Mouse (Mus musculus): ENCODE data around the gene Ttc6. TPM values are rescaled to one million over a fixed set of nuclear protein-coding genes. Genes with fewer than 3 reads are reported as not detected.
A peak's percentile ranks its signal among the peaks of the same experiment; 100 is the strongest.

Ttc6 gene
- polyA plus RNA-seq, 1 experiment from 2014 or later = 0.82 TPM

- Histone ChIP-seq H3K4me2 (ENCODE audit: low read depth, low read length) (no peak overlapping the region), H3K27ac (ENCODE audit: low read depth, low read length) (no peak overlapping the region), H3K4me3 (ENCODE audit: low read depth, low read length) (no peak overlapping the region), H3K4me1 (ENCODE audit: control insufficient read depth, insufficient read depth, low read length) (peaks cover 9% of the 10 kb centered on the region; the same call in 1 of the 2 replicates), H3K9ac (replicated peaks; ENCODE audit: low read depth, low read length) (no peak overlapping the region), H3K9me3 (ENCODE audit: control insufficient read depth, low read length) (no peaks in the 10 kb centered on the region), H3K27me3 (ENCODE audit: control insufficient read depth, insufficient read depth, low read length) (peaks cover 78% of the 10 kb centered on the region), H3K36me3 (ENCODE audit: control insufficient read depth, insufficient read depth, low read length) (no peaks in the 10 kb centered on the region)
- ATAC-seq (ENCODE audit: low read depth) = no peak
- WGBS = 2% methylated on average over 10 of the region's 10 CpGs
These were observed 20.3 kb upstream of the Ttc6 start for GRCm38 (mm10) chr12:57543627-57543991.

GRCm38 (mm10) chr12:57544641-57545370, 19.1 kb upstream of the Ttc6 start:
- Histone ChIP-seq H3K36me3 (ENCODE audit: control insufficient read depth, insufficient read depth, low read length) (no peaks in the 10 kb centered on the region), H3K9me3 (ENCODE audit: control insufficient read depth, low read length) (no peaks in the 10 kb centered on the region), H3K27me3 (ENCODE audit: control insufficient read depth, insufficient read depth, low read length) (peaks cover 84% of the 10 kb centered on the region), H3K4me3 (ENCODE audit: low read depth, low read length) (peak overlapping the region; percentile 32), H3K9ac (replicated peaks; ENCODE audit: low read depth, low read length) (no peak overlapping the region), H3K4me1 (ENCODE audit: control insufficient read depth, insufficient read depth, low read length) (peaks cover 9% of the 10 kb centered on the region; the same call in 1 of the 2 replicates), H3K4me2 (ENCODE audit: low read depth, low read length) (peak overlapping the region; percentile 52; the same call in 1 of the 2 replicates), H3K27ac (ENCODE audit: low read depth, low read length) (no peak overlapping the region)
- 0 out of 2 replicates have a peak, but pooled peaks have one; percentile 18 for ATAC-seq (ENCODE audit: low read depth)
- WGBS = 1% methylated on average over 31 of the region's 31 CpGs

- no peak overlapping the region for H3K27ac ChIP-seq (ENCODE audit: low read depth, low read length)
- peak; percentile 38; the same call in 1 of the 2 replicates for ATAC-seq (ENCODE audit: low read depth)
These were observed 18.3 kb upstream of the Ttc6 start for GRCm38 (mm10) chr12:57545371-57546241.

GRCm38 (mm10) chr12:57546415-57547201, 17.3 kb upstream of the Ttc6 start, which contains the start of gene Foxa1:
Foxa1 (minus strand) TSS chr12:57546916.
- H3K9ac ChIP-seq (replicated peaks; ENCODE audit: low read depth, low read length) = 0 out of 2 replicates have a peak within 1 kb of the TSS, but pooled peaks have one; percentile 34
- H3K27ac ChIP-seq (ENCODE audit: low read depth, low read length) = no peak within 1 kb of the TSS
- peaks cover 9% of the 10 kb centered on the region; the same call in 1 of the 2 replicates for H3K4me1 ChIP-seq (ENCODE audit: control insufficient read depth, insufficient read depth, low read length)
- under 1% methylated on average over 32 of the region's 32 CpGs for WGBS
- H3K27me3 ChIP-seq (ENCODE audit: control insufficient read depth, insufficient read depth, low read length) = peaks cover 88% of the 10 kb centered on the region
- ATAC-seq (ENCODE audit: low read depth) = no peak
- no peaks in the 10 kb centered on the region for H3K36me3 ChIP-seq (ENCODE audit: control insufficient read depth, insufficient read depth, low read length)
- no peaks in the 10 kb centered on the region for H3K9me3 ChIP-seq (ENCODE audit: control insufficient read depth, low read length)
- H3K4me2 ChIP-seq (ENCODE audit: low read depth, low read length) = peak within 1 kb of the TSS; percentile 52
- H3K4me3 ChIP-seq (ENCODE audit: low read depth, low read length) = peak within 1 kb of the TSS; percentile 32

More at GRCm38 (mm10) chr12:57545371-57546241, 18.3 kb upstream of the Ttc6 start:
- 0 out of 2 replicates have a peak overlapping the region, but pooled peaks have one; percentile 34 for H3K9ac ChIP-seq (replicated peaks; ENCODE audit: low read depth, low read length)
- peaks cover 9% of the 10 kb centered on the region; the same call in 1 of the 2 replicates for H3K4me1 ChIP-seq (ENCODE audit: control insufficient read depth, insufficient read depth, low read length)
- peak overlapping the region; percentile 52 for H3K4me2 ChIP-seq (ENCODE audit: low read depth, low read length)
- WGBS = under 1% methylated on average over 68 of the region's 106 CpGs
- H3K36me3 ChIP-seq (ENCODE audit: control insufficient read depth, insufficient read depth, low read length) = no peaks in the 10 kb centered on the region
- peaks cover 89% of the 10 kb centered on the region for H3K27me3 ChIP-seq (ENCODE audit: control insufficient read depth, insufficient read depth, low read length)
- peak overlapping the region; percentile 32 for H3K4me3 ChIP-seq (ENCODE audit: low read depth, low read length)
- no peaks in the 10 kb centered on the region for H3K9me3 ChIP-seq (ENCODE audit: control insufficient read depth, low read length)

- WGBS = 1% methylated on average over 9 of the region's 9 CpGs
These were observed 16.0 kb upstream of the Ttc6 start for GRCm38 (mm10) chr12:57547890-57548289.

GRCm38 (mm10) chr12:57548352-57548980, 15.4 kb upstream of the Ttc6 start:
- Histone ChIP-seq H3K9me3 (ENCODE audit: control insufficient read depth, low read length) (no peaks in the 10 kb centered on the region), H3K27ac (ENCODE audit: low read depth, low read length) (no peak overlapping the region), H3K9ac (replicated peaks; ENCODE audit: low read depth, low read length) (no peak overlapping the region), H3K4me1 (ENCODE audit: control insufficient read depth, insufficient read depth, low read length) (peaks cover 9% of the 10 kb centered on the region; the same call in 1 of the 2 replicates), H3K4me3 (ENCODE audit: low read depth, low read length) (no peak overlapping the region), H3K36me3 (ENCODE audit: control insufficient read depth, insufficient read depth, low read length) (no peaks in the 10 kb centered on the region), H3K4me2 (ENCODE audit: low read depth, low read length) (no peak overlapping the region), H3K27me3 (ENCODE audit: control insufficient read depth, insufficient read depth, low read length) (peaks cover 89% of the 10 kb centered on the region)
- WGBS = 0% methylated on average over 20 of the region's 20 CpGs
- ATAC-seq (ENCODE audit: low read depth) = no peak

More at GRCm38 (mm10) chr12:57547890-57548289, 16.0 kb upstream of the Ttc6 start:
- Histone ChIP-seq H3K36me3 (ENCODE audit: control insufficient read depth, insufficient read depth, low read length) (no peaks in the 10 kb centered on the region), H3K27me3 (ENCODE audit: control insufficient read depth, insufficient read depth, low read length) (peaks cover 89% of the 10 kb centered on the region), H3K4me2 (ENCODE audit: low read depth, low read length) (no peak overlapping the region), H3K9me3 (ENCODE audit: control insufficient read depth, low read length) (no peaks in the 10 kb centered on the region), H3K4me3 (ENCODE audit: low read depth, low read length) (no peak overlapping the region), H3K27ac (ENCODE audit: low read depth, low read length) (no peak overlapping the region), H3K9ac (replicated peaks; ENCODE audit: low read depth, low read length) (no peak overlapping the region), H3K4me1 (ENCODE audit: control insufficient read depth, insufficient read depth, low read length) (peaks cover 9% of the 10 kb centered on the region; the same call in 1 of the 2 replicates)
- no peak for ATAC-seq (ENCODE audit: low read depth)

GRCm38 (mm10) chr12:57548981-57549666, 14.8 kb upstream of the Ttc6 start:
- H3K36me3 ChIP-seq (ENCODE audit: control insufficient read depth, insufficient read depth, low read length) = no peaks in the 10 kb centered on the region
- H3K27ac ChIP-seq (ENCODE audit: low read depth, low read length) = no peak overlapping the region
- H3K4me2 ChIP-seq (ENCODE audit: low read depth, low read length) = no peak overlapping the region
- no peaks in the 10 kb centered on the region for H3K9me3 ChIP-seq (ENCODE audit: control insufficient read depth, low read length)
- WGBS = 1% methylated on average over 25 of the region's 25 CpGs
- peaks cover 91% of the 10 kb centered on the region for H3K27me3 ChIP-seq (ENCODE audit: control insufficient read depth, insufficient read depth, low read length)
- H3K4me3 ChIP-seq (ENCODE audit: low read depth, low read length) = no peak overlapping the region
- no peak for ATAC-seq (ENCODE audit: low read depth)
- no peak overlapping the region for H3K9ac ChIP-seq (replicated peaks; ENCODE audit: low read depth, low read length)
- H3K4me1 ChIP-seq (ENCODE audit: control insufficient read depth, insufficient read depth, low read length) = peaks cover 9% of the 10 kb centered on the region; the same call in 1 of the 2 replicates
